Mouse (Mus musculus) heart, embryonic 16.5 days (tissue): ENCODE data around the gene Ano1. TPM values are rescaled to one million over a fixed set of nuclear protein-coding genes. Genes with fewer than 3 reads are reported as not detected.

ENCODE experiments used
- ATAC-seq: fragments of 200-750 bp; cut with Nextera tagmentation; replicated peaks from 2 replicates; pipeline ENCODE4 v1.8.0; 2017; ENCODE audit warnings: moderate number of reproducible peaks; ENCODE audit not compliant: insufficient read depth, low FRiP score; ENCODE audit errors: extremely low read depth
- H3K27ac ChIP-seq: fragments of 300-500 bp; sonication (generic); 2 replicates; pipeline ENCODE4 v1.5.1; 2014; ENCODE audit warnings: mild to moderate bottlenecking, low read length, control low read depth, moderate library complexity
- H3K27me3 ChIP-seq: fragments of 300-500 bp; sonication (generic); 2 replicates; pipeline ENCODE4 v1.6.1; 2014; ENCODE audit warnings: low read length, mixed read lengths; ENCODE audit not compliant: control insufficient read depth, insufficient read depth
- H3K36me3 ChIP-seq: fragments of 300-500 bp; sonication (generic); 2 replicates; pipeline ENCODE4 v1.6.1; 2014; ENCODE audit not compliant: control insufficient read depth, insufficient read depth
- H3K4me1 ChIP-seq: fragments of 300-500 bp; sonication (generic); 2 replicates; pipeline ENCODE4 v1.6.1; 2014; ENCODE audit warnings: low read length, mixed read lengths; ENCODE audit not compliant: control insufficient read depth, insufficient read depth
- H3K4me2 ChIP-seq: fragments of 300-500 bp; sonication (generic); 2 replicates; pipeline ENCODE4 v1.6.1; 2014; ENCODE audit warnings: low read depth, mild to moderate bottlenecking, control low read depth, low read length
- H3K4me3 ChIP-seq: fragments of 300-500 bp; sonication (generic); 2 replicates; pipeline ENCODE4 v1.5.1; 2014; ENCODE audit warnings: mild to moderate bottlenecking, control low read depth, low read length
- H3K9ac ChIP-seq: fragments of 300-500 bp; sonication (generic); 2 replicates; pipeline ENCODE4 v1.6.1; 2014; ENCODE audit warnings: low read length, control low read depth
- H3K9me3 ChIP-seq: fragments of 300-500 bp; sonication (generic); replicated peaks from 2 replicates; pipeline ENCODE4 v1.6.1; 2016; ENCODE audit warnings: low read length; ENCODE audit not compliant: control insufficient read depth
- WGBS: fragments of 180-500 bp; shearing (Covaris S2); extraction: QIAGEN DNeasy Blood & Tissue Kit; methylation state at CpG from one replicate; pipeline ENCODE4 v1.1.7; 2014; 5-methylcytosine and 5-hydroxymethylcytosine counted together
- polyA plus RNA-seq: library from polyadenylated mRNA; unstranded; fragments of >200 nt; fragmentation: Nextera tagmentation; extraction: Ambion mirVana; gene quantifications from 2 replicates; pipeline ENCODE4 v1.2.1, GENCODE M21; 2015

The Ano1 gene
- polyA plus RNA-seq, 1 experiment from 2014 or later = 7.3 TPM

GRCm38 (mm10) chr7:144607862-144608261 is 143.9 kb downstream of the Ano1 start:
- H3K4me2 ChIP-seq = no peak overlapping the region
- H3K27me3 ChIP-seq = no peaks in the 10 kb centered on the region
- H3K27ac ChIP-seq = no peak overlapping the region
- no peak overlapping the region for H3K4me3 ChIP-seq
- H3K9ac ChIP-seq = no peak overlapping the region
- no peaks in the 10 kb centered on the region for H3K36me3 ChIP-seq
- peaks cover 11% of the 10 kb centered on the region for H3K4me1 ChIP-seq
- 81% methylated on average over 15 of the region's 15 CpGs for WGBS
- H3K9me3 ChIP-seq = no peaks in the 10 kb centered on the region
- ATAC-seq = no peak

GRCm38 (mm10) chr7:144604735-144605134 is 147.0 kb downstream of the Ano1 start:
- peak; percentile 45; the same call in 1 of the 2 replicates for ATAC-seq
- peaks cover 11% of the 10 kb centered on the region for H3K4me1 ChIP-seq
- peak overlapping the region; percentile 40; the same call in 1 of the 2 replicates for H3K27ac ChIP-seq
- H3K4me3 ChIP-seq = no peak overlapping the region
- H3K4me2 ChIP-seq = no peak overlapping the region
- H3K36me3 ChIP-seq = no peaks in the 10 kb centered on the region
- WGBS = 27% methylated on average over 4 of the region's 4 CpGs
- no peaks in the 10 kb centered on the region for H3K27me3 ChIP-seq
- H3K9me3 ChIP-seq = no peaks in the 10 kb centered on the region
- no peak overlapping the region for H3K9ac ChIP-seq

- Histone ChIP-seq H3K27ac (peak overlapping the region; percentile 40; the same call in 1 of the 2 replicates), H3K4me1 (peaks cover 11% of the 10 kb centered on the region), H3K27me3 (no peaks in the 10 kb centered on the region), H3K9me3 (no peaks in the 10 kb centered on the region), H3K4me2 (no peak overlapping the region), H3K4me3 (no peak overlapping the region), H3K36me3 (no peaks in the 10 kb centered on the region), H3K9ac (no peak overlapping the region)
- no peak for ATAC-seq
- 90% methylated on average over 2 of the region's 2 CpGs for WGBS
Observed at GRCm38 (mm10) chr7:144604291-144604690, 147.5 kb downstream of the Ano1 start.

- Histone ChIP-seq H3K4me1 (peaks cover 11% of the 10 kb centered on the region), H3K9me3 (no peaks in the 10 kb centered on the region), H3K27ac (no peak overlapping the region), H3K4me2 (no peak overlapping the region), H3K27me3 (no peaks in the 10 kb centered on the region), H3K4me3 (no peak overlapping the region), H3K36me3 (no peaks in the 10 kb centered on the region), H3K9ac (no peak overlapping the region)
- no peak for ATAC-seq
- 72% methylated on average over 6 of the region's 6 CpGs for WGBS
Observed at GRCm38 (mm10) chr7:144600333-144600900, 151.4 kb downstream of the Ano1 start.

GRCm38 (mm10) chr7:144589508-144589907 is 162.3 kb downstream of the Ano1 start:
- no peak overlapping the region for H3K27ac ChIP-seq
- no peak overlapping the region for H3K4me2 ChIP-seq
- no peaks in the 10 kb centered on the region for H3K9me3 ChIP-seq
- no peaks in the 10 kb centered on the region for H3K4me1 ChIP-seq
- H3K27me3 ChIP-seq = no peaks in the 10 kb centered on the region
- H3K4me3 ChIP-seq = no peak overlapping the region
- H3K36me3 ChIP-seq = no peaks in the 10 kb centered on the region
- ATAC-seq = no peak
- 72% methylated on average over 3 of the region's 3 CpGs for WGBS
- H3K9ac ChIP-seq = no peak overlapping the region

- Histone ChIP-seq H3K9ac (no peak overlapping the region), H3K9me3 (no peaks in the 10 kb centered on the region), H3K27me3 (no peaks in the 10 kb centered on the region), H3K27ac (no peak overlapping the region), H3K36me3 (no peaks in the 10 kb centered on the region), H3K4me3 (no peak overlapping the region), H3K4me2 (no peak overlapping the region), H3K4me1 (peaks cover 9% of the 10 kb centered on the region)
- no peak for ATAC-seq
- 24% methylated on average over 2 of the region's 2 CpGs for WGBS
Observed at GRCm38 (mm10) chr7:144587291-144587690, 164.5 kb downstream of the Ano1 start.

GRCm38 (mm10) chr7:144585648-144586047 is 166.1 kb downstream of the Ano1 start:
- Histone ChIP-seq H3K27ac (no peak overlapping the region), H3K9me3 (no peaks in the 10 kb centered on the region), H3K4me1 (peaks cover 17% of the 10 kb centered on the region), H3K27me3 (no peaks in the 10 kb centered on the region), H3K36me3 (no peaks in the 10 kb centered on the region), H3K9ac (no peak overlapping the region), H3K4me2 (no peak overlapping the region), H3K4me3 (no peak overlapping the region)
- ATAC-seq = no peak
- WGBS = 14% methylated on average over 6 of the region's 6 CpGs

- Histone ChIP-seq H3K36me3 (peaks cover 9% of the 10 kb centered on the region; the same call in 1 of the 2 replicates), H3K4me1 (peaks cover 20% of the 10 kb centered on the region), H3K9ac (no peak overlapping the region), H3K27me3 (no peaks in the 10 kb centered on the region), H3K4me2 (no peak overlapping the region), H3K9me3 (no peaks in the 10 kb centered on the region), H3K4me3 (no peak overlapping the region), H3K27ac (no peak overlapping the region)
- 1% methylated on average over 4 of the region's 4 CpGs for WGBS
- no peak for ATAC-seq
Observed at GRCm38 (mm10) chr7:144583619-144584018, 168.2 kb downstream of the Ano1 start.

GRCm38 (mm10) chr7:144582284-144582980 is 169.3 kb downstream of the Ano1 start, which contains the start of gene Fadd:
Gene Fadd, minus strand, starts transcription at chr7:144582463.
- H3K4me2 ChIP-seq = peak within 1 kb of the TSS; percentile 89
- peaks cover 27% of the 10 kb centered on the region for H3K4me1 ChIP-seq
- 2% methylated on average over 34 of the region's 34 CpGs for WGBS
- H3K27me3 ChIP-seq = no peaks in the 10 kb centered on the region
- peak within 1 kb of the TSS; percentile 92 for H3K4me3 ChIP-seq
- no peaks in the 10 kb centered on the region for H3K9me3 ChIP-seq
- peak within 1 kb of the TSS; percentile 96 for H3K27ac ChIP-seq
- peak; percentile 80 for ATAC-seq
- peaks cover 9% of the 10 kb centered on the region; the same call in 1 of the 2 replicates for H3K36me3 ChIP-seq
- H3K9ac ChIP-seq = peak within 1 kb of the TSS; percentile 90
